In the genomic region with DNA sequence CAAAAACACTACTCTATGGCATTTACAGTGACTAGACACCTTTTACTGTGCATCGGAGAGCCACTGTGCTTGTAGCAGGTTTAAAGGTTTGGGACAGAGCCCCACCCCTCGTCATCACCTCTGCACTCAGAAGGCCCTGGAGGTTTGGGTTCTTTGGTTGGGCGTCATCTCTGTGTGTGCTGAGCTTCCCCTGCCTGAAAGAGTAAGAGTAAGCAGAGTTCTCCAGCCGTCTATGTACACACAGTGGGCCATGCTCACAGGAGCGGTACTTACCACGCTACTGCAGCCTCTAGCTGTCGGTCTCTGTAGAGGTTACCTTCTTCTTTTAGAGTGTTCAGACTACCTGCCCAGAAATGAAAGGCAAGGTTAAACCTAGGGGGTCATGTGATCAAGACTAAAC, we compare ENCODE assay signal across 9 mouse cellular contexts. TPM values are rescaled to one million over a fixed set of nuclear protein-coding genes. Genes with fewer than 3 reads are reported as not detected.
DNase-seq lines count a peak whose midpoint lies in the region; ATAC-seq and TF ChIP-seq lines count a peak whose summit lies in the region.
"Had no signal": no experiment of that assay in that cellular context is flagged by ENCODE, and none has a peak within 500 bp of the region (broad histone marks: within the 10 kb centered on the region; RNA-seq: fewer than 3 reads in every experiment).

No protein-coding gene starts in this region.

- H3K36me3 ChIP-seq in heart, embryonic 10.5 days = peaks cover 52% of the 10 kb centered on the region
- peaks cover 11% of the 10 kb centered on the region for H3K36me3 ChIP-seq in testis, adult 2 months (ENCODE audit: control insufficient read depth, insufficient read depth, low read length)
- H3K36me3 ChIP-seq in liver, embryonic 13.5 days = peaks cover 51% of the 10 kb centered on the region

- peaks cover 27% of the 10 kb centered on the region; the same call in 1 of the 2 replicates for H3K4me1 ChIP-seq in heart, embryonic 10.5 days
- peaks cover 3% of the 10 kb centered on the region for H3K4me1 ChIP-seq in testis, adult 2 months (ENCODE audit: control insufficient read depth, insufficient read depth, low read length)
- H3K4me1 ChIP-seq in liver, embryonic 13.5 days (replicated peaks) = peaks cover 22% of the 10 kb centered on the region

- no peak for TF ChIP-seq POLR2A in testis, adult 2 months (IDR thresholded peaks at IDR 0.05; ENCODE audit: control insufficient read depth, low read depth, low read length)

- intact Hi-C loops in gastrocnemius, postnatal 14 days (cut with DNase I; ENCODE audit: low total_unique reads) = no loop called here

- H3K9ac ChIP-seq in liver, embryonic 13.5 days = peak overlapping the region; percentile 80; the same call in 1 of the 2 replicates

- 87% methylated on average over 7 of the region's 7 CpGs for WGBS in heart, embryonic 10.5 days
- 75% methylated on average over 7 of the region's 7 CpGs for WGBS in liver, embryonic 13.5 days (ENCODE audit: insufficient replicate concordance)

- no peaks in the 10 kb centered on the region for H3K9me3 ChIP-seq in heart, embryonic 10.5 days
- no peaks in the 10 kb centered on the region for H3K9me3 ChIP-seq in liver, embryonic 13.5 days (replicated peaks)

- H3K4me3 ChIP-seq in heart, embryonic 10.5 days = peak overlapping the region; percentile 88; the same call in 1 of the 2 replicates
- H3K4me3 ChIP-seq in testis, adult 2 months (ENCODE audit: control insufficient read depth, low read depth, low read length) = peak overlapping the region; percentile 91
- peak overlapping the region; percentile 72 for H3K4me3 ChIP-seq in liver, embryonic 13.5 days (replicated peaks)

- H3K27me3 ChIP-seq in heart, embryonic 10.5 days (ENCODE audit: insufficient read depth, poor library complexity, severe bottlenecking) = no peaks in the 10 kb centered on the region
- H3K27me3 ChIP-seq in testis, adult 2 months (ENCODE audit: control insufficient read depth, insufficient read depth, low read length) = no peaks in the 10 kb centered on the region
- H3K27me3 ChIP-seq in liver, embryonic 13.5 days = no peaks in the 10 kb centered on the region

- no peak for TF ChIP-seq CTCF in testis, adult 2 months (IDR thresholded peaks at IDR 0.05; ENCODE audit: control insufficient read depth, insufficient read depth, insufficient replicate concordance, low read depth, low read length)

- DNase-seq in heart, embryonic 10.5 days (ENCODE audit: low spot score) = no peak
- no peak for DNase-seq in heart, adult 9 months (ENCODE audit: low spot score in 2 of 2)
- DNase-seq in testis, postnatal 10 days (ENCODE audit: low spot score) = no peak
- DNase-seq in liver, embryonic 13.5 days = no peak
- DNase-seq in ovary, postnatal 10 days (ENCODE audit: low spot score) = no peak
- DNase-seq in gastrocnemius, postnatal 14 days = no peak
- DNase-seq in layer of hippocampus, adult 18-20 months (ENCODE audit: low spot score in 2 of 2) = no peak
- DNase-seq: adrenal gland, postnatal 25 days had no signal

- no peak for ATAC-seq in liver, embryonic 13.5 days (ENCODE audit: low read depth)

- H3K4me2 ChIP-seq in liver, embryonic 13.5 days = peak overlapping the region; percentile 97

- H3K27ac ChIP-seq in heart, embryonic 10.5 days = no peak overlapping the region
- no peak overlapping the region for H3K27ac ChIP-seq in testis, adult 2 months (ENCODE audit: control insufficient read depth, insufficient read depth, low read depth, low read length)
- H3K27ac ChIP-seq in liver, embryonic 13.5 days = no peak overlapping the region

RNA-seq across cellular contexts. Expression of a gene that starts 1.2 kb away (rescaled TPM):
- polyA plus RNA-seq in heart, embryonic 10.5 days (2016; fragmentation: Nextera tagmentation; extraction: Ambion mirVana) = 74.1 and 75.9 TPM in 2 replicates
- 224 and 232 TPM in 2 replicates for polyA plus RNA-seq in testis, adult 2 months (2012; rRNA removed)
- polyA plus RNA-seq in liver, embryonic 13.5 days (2015; fragmentation: Nextera tagmentation; extraction: Ambion mirVana) = 19.9 and 20.2 TPM in 2 replicates
- 10 to 100 TPM; 10.5 to 12.6 TPM for total RNA-seq in gastrocnemius, postnatal 14 days (2021)
- 10 to 100 TPM; 21.6 to 21.9 TPM for total RNA-seq in layer of hippocampus, adult 18-20 months (2021)

RNA-seq across cellular contexts. Expression of a gene that starts 37.8 kb away (rescaled TPM):
- 14.1 and 14.5 TPM in 2 replicates for polyA plus RNA-seq in heart, embryonic 10.5 days (2016; fragmentation: Nextera tagmentation; extraction: Ambion mirVana)
- polyA plus RNA-seq in testis, adult 2 months (2012; rRNA removed) = 5.6 and 6.1 TPM in 2 replicates
- 4.7 and 5.7 TPM in 2 replicates for polyA plus RNA-seq in liver, embryonic 13.5 days (2015; fragmentation: Nextera tagmentation; extraction: Ambion mirVana)
- total RNA-seq in gastrocnemius, postnatal 14 days (2021) = 10 to 100 TPM; 24.4 to 24.7 TPM
- 10 to 100 TPM; 85.4 to 89.7 TPM for total RNA-seq in layer of hippocampus, adult 18-20 months (2021)

RNA-seq across cellular contexts. Expression of a gene that starts 38.4 kb away (rescaled TPM):
- polyA plus RNA-seq in heart, embryonic 10.5 days (2016; fragmentation: Nextera tagmentation; extraction: Ambion mirVana) = 148 and 158 TPM in 2 replicates
- 181 and 189 TPM in 2 replicates for polyA plus RNA-seq in testis, adult 2 months (2012; rRNA removed)
- 120 and 129 TPM in 2 replicates for polyA plus RNA-seq in liver, embryonic 13.5 days (2015; fragmentation: Nextera tagmentation; extraction: Ambion mirVana)
- total RNA-seq in gastrocnemius, postnatal 14 days (2021) = 10 to 100 TPM; 58.7 to 62.5 TPM
- 100 to 1,000 TPM; 111 to 118 TPM for total RNA-seq in layer of hippocampus, adult 18-20 months (2021)
